Mouse (Mus musculus) frontal cortex, postnatal 10 days (tissue): Measurements from ENCODE around the gene Edf1.
A peak's percentile ranks its signal among the peaks of the same experiment; 100 is the strongest.
"Not testable (repeated sequence)": the region's sequence is repeated elsewhere in the genome, so short reads cannot be mapped to it uniquely, and the experiment has no call there.

ENCODE experiments used
- DNase-seq, 2 experiments: peaks; one replicate each; pipeline ENCODE4 v3.0.0; 2022; ENCODE audit warnings: low spot score in 2 of 2, mixed read lengths in 1 of 2

Gene Edf1

DNA sequence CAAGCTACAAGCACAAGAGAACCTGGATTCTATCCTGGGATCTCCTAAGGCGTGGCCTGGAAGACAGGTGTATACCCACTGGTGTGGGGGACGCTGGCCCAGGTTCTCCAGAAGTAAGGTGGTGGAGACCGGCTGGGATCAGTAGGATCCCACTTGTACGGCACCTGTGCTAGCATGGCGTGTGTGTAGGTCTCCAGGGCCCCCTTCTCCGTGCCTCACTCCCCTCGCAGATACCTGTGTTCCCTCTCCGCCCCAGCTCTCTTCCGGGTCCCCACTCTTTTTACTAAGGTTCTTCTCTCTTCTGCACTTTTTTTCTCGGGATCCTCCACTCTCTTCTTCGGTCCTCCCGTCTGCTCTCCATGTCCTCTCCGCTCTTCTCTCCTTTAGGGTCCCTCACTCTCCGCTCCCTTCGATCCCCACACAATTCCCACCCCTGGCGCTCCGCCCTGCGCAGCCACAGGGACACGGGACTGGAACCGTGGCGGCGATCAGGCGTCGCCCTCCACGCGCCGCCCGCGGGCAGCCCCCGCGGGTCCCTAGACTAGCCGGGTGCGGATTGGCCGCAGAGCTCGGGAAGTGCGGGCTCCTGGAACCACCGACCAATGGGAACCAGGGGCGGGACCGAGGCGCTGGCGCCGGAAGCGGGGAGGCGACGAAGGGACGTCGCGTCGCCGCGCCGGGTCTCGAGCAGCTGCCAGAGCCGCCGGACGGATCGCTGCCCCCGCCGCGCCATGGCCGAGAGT, at the start of gene Edf1:
Gene Edf1, plus strand, starts transcription at position 627 of the 743 bp plus-strand sequence.
- peak; percentile 90 to 95 for DNase-seq

DNA sequence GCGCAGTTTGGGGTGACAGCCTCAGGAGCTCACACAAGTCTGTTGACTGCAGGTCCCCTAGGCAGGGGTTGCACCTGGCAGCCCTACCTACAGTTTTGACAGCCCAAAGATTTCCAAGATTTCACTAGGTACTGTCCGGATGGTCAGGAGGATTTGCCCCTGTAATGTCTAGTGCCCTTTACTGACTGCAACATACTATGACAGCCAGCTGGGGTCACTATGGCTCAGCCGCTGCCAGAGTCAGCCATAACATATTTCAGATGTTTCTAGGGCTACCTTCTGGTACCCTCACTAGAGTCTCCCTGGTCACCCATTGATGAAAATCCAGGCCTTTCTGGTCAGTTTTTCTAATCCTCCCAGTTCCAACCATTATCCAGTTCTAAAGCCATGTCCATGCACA, 47.7 kb upstream of the Edf1 start:
- no peak for DNase-seq

DNA sequence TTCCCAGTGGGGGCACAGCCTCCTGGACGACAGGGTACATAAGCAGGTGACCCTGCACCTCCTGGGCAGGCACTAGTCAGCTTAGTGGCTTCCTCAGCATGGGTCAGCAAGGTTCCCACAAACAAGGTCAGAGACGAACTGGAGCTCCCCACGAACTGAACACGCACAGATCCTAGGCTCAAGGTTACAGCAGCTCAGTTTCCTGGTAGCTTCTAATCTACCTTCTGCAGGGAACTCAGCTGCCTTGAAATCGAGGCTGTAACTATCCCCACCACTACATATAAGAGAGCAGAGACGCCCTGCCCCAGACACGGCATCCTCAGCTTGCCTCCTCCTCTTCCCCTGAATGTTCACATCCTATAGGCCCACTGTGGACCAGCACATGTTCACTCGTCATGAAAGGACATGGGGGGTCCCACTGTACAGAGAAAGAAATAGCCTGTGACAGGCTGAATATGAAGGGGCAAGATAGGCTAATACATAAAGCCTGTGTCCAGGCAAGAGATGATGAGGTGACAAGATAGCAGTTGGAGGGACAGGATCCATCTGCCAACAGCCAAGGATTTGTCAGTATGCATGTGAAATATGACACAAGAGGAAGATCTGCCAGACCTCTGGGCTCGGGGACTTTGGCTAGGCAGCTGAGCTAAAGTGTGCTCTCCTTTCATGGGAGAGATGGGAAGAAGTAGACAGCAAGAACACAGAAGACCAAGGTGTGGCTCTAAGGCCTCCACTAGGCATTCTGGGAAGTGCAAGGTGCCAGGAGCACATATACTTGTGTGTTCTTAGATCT, 30.9 kb upstream of the Edf1 start:
- DNase-seq = no peak

DNA sequence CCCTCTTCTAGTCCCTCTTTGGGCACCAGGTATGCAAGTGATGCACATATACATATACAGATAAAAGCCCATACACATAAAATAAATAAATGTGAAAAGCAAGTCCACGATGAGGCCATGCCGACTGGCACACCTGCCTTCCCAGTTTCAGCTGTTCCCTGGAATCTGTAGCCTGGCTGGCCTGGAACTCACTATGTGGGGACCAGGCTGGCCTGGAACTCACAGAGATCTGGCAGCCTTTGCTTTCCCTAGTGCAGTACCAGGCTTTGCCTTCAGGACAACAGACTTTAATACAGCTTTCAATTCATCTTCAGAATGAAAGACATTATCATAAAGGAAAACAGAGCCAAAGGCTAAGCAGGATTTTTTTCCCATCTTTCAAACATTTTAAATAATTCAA, 23.9 kb upstream of the Edf1 start:
- no peak for DNase-seq

DNA sequence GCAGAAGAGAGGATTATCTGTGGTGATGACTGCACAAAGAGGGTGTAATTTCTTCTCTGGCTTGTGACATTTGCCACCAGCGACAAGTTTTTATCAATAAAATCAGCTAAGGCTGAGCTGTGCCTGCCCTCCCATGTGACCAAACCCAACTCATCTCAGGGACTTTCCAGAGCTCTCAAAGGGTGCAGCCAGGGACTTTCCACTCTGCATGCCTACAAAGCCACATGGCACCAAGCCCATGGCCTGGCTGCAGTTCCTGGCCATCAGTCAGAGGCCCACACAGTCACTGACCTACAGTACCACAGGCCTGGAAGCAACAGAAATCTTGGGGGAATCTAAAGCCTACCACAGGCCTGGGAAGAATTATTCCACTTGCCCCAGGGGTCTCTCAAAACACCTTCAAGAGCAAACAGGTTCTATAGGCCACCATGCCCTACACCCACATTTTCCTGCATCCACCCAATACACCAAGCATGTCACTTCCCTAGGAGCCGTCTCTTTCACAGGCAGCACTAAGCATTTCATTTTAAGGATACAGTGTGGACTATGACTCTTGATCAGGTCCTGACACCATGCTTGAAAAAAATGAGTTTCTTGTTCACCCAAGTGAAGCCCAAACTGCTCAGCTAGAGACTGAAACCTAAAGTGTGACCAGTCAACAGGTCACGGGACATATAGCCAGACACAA, 23.3 kb upstream of the Edf1 start:
- DNase-seq = peak in 1 of 2 experiments; percentile 21

DNA sequence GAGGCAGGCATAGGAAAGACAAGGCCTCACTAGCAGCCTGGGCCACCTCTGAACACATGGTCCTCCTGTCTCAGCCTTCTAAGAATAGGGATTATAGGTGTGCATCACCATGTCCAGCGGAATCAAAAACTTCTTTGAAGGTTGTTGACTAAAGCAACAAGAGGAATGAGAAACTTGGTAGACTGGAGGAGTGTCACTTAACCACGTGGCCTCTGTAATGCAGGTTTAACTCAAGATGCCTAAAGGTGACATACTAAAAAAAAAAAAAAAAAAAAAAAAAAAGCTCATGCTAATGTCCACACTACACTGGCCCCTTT, 22.8 kb upstream of the Edf1 start:
- no peak for DNase-seq

DNA sequence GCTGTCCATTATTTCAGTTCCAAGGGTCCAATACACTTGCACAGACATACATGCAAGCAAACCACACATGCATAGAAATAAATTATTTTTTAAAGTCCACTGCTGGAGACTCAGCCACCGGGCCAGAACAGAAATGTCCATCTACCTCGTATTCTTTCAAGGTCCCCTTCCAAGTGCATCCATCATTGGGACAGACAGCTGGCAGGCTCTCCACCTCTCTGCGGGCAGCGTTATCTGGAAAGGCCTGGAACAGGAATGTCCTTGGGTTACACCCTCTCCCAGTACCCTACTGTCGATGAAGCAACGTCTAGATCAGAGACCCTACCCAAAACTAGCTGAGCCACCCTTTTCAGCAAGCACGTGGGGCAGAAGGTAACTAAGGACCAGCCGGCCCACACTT, 21.1 kb upstream of the Edf1 start:
- no peak for DNase-seq

DNA sequence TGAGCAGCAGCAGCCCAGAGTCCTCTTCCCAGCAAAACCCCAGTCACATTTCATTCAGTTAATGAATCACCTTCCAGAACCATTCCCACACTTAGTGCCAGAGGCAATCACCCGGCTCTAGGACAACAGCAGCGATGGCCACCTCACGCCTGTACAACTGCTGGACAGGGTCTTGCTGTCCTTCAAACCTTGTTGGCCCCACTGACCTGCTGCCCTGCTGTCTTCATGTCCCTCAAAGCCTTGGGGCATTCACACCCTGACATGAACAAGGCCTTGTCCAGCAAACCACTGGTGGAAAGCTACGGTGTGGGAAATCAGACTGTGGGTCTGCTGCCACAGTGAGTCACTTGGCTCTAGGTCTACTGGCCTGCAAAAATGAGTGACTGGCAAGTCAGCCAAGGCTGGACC, 17.1 kb upstream of the Edf1 start:
- DNase-seq = no peak

DNA sequence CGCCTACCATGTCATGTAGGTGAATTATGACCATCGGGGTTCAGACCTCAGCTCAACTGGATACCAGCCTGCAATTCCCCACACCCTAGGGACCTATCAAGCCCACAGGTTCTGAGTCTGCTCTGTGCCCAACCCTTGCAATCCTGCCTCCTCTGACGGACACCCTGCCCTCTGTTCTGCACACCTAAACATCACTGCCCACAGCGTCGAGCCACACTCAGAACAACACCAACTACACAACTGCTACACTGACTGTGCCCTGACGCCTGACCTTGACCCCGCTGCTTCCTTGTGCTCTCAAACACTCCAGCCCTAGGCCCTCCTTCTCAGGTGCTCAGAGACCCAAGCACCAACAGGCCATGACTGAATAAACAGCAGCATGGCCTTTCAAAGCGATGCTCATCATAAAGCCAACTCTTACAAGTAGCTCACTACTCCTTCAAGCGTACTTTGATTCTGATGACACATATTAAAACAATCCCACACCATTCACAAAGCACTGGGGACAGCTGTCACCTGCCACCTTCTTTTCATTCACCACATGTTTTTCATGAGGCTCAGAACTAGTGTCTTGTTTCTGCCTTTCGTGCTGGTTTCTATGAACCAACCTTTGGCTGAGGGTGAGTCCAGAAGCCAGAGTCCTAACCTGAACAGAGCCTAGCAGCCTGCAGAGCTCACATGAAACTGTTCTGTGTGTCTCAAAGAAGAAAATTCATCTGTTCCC, 15.8 kb upstream of the Edf1 start:
- DNase-seq = no peak

DNA sequence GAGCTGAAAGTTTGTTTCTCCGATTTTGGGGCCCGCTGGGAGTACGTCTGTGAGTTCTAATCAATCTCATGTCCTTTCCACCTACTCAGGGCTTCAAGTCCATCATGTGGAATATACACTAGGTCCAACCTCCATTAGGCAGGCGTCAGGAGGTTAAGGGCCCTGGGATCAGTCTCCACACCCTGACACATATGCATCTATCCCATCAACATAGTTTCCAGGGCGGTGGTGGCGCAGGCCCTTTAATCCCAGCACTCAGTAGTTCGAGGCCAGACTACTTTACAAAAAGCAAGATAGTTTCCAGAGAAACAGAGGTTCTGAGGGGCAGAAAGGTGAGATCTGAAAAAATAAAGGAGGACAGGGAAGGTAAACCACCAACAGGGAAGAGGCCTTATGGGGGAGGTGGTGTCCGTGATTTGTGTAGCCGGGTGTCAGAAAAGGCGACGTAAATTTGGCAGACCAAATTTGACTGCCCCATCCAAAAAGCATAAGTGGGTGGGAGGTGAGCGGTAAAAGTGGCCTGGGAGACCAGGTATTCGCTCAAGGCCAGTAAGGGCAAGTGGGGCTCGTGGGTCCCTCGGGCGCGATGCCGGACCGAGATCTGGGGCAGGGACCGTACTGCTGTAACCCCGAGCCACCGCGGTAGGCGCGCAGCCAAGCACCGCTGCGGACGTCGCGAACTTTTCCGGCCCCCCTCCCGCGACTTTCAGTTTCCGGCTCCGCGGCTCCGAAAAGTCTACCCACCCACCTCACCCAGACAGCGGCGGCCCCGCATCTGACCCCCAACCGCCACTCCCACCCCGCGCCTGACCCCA, 11.4 kb upstream of the Edf1 start:
- no peak for DNase-seq

DNA sequence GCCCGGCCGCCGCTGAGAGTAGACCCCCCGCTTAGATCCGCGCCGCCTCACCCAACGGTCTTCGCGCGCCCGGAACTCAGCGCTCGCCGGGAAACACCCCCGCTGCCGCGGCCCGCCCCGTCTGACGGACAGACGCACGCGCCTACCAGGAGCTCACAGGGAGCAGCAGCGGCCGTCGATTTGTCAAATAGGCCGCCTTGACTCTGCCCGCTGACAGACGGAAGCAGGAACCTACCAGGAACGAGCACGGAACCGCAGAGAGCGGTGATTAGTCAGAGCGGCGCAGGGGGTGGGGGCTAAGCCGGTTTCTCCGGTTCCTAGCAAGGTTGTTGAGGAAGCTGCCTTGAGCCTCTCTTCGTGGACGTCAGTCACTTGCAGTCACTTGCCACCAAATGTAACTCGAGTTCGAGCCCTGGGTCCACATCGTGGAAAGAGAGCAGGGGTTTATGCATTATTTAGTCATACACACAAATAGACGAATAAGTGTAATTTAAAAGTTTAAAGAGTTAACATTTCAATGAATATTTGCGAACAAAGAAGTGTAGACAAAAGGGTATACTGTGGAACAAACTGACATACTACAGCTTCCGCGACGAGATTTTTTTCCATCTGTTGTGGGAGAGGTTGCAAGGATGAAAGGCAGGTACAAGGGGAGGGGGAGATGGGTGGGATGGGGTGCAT, 10.7 kb upstream of the Edf1 start, which contains the start of gene Traf2:
Gene Traf2, minus strand, starts transcription at position 130 of the 681 bp plus-strand sequence.
- peak; percentile 99 for DNase-seq

DNA sequence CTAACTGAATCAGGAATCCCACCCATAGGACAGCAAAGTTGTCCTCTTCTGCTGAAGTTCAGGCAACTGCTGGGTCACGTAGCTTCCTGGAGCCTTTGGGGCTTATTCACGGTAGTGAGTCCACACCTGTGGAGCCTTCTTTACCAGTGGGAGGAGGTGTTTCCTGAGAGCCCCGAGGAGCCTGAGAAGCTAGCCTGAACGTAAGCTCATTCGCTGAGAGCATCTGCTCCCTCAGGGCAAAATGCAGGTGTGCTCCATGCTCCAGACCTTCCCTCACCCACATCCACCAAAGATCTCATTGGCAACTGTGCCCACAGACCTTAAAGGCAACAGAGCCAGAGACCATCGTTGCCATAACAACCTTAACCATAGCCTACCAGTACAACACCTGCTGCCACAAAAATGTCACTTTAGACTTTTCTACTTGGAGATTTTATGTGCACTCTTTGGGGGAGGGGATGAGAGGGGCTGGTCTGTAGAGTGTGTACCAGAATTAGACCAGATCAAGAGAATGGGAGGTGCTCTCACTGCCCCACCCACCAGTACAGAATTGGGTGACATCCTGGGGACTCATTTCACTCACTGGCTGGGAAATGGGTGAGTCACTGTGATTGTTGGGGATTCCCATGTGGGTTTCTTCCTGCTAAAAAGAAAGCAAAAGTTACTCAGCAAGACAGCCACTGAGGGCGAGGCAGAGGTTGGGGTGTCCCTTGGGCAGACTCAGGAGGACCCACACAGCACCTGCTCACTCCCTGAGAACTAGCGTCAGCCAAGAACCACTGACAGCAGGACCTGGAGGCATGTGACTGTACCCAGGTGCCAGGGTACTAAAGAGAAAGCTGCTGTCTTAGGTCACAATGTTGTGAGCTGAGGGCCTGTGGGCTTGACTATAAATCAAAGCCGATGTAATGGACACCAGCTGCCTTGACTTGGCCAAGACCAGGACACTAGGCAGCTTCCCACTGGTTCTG, 8.3 kb upstream of the Edf1 start:
- DNase-seq = no peak

DNA sequence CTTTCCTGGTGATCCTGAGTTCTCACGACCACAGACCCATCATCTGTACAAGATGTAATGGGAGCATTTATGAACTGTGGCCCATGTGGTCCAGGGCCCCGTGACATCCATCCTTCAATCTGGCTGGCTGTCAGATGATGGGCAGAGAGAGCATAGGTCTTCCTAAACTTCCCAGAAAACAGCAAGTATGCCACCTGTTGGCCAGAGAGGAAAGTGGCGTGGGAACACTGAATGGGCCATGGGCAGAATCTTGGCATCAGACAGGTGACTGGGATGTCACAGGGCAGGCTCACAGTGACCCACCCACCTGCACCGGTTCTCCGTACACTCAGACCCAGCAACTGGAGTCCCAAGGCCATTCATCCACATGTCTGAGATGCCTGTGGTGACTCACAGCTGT, 6.5 kb upstream of the Edf1 start:
- no peak for DNase-seq

DNA sequence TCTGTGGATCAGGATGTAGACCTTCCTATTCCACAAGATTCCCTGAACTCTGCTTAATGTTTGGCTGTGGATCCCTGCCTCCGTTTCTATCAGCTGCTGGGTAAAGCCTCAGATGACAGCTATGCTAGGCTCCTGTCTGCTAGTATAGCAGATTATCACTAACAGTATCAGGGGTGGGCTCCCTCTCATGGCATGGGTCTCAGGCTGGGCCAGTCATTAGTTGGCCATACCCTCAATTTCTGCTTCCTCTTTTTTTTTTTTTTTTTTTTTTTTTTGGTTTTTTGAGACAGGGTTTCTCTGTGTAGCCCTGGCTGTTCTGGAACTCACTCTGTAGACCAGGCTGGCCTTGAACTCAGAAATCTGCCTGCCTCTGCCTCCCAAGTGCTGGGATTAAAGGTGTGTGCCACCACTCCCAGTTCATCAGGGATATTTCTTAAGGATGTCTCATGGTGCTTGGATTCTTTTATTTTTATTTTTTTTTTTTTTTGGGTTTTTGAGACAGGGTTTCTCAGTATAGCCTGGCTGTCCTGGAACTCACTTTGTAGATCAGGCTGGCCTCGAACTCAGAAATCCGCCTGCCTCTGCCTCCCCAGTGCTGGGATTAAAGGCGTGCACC, 4.4 kb upstream of the Edf1 start:
- not testable (repeated sequence) for DNase-seq

DNA sequence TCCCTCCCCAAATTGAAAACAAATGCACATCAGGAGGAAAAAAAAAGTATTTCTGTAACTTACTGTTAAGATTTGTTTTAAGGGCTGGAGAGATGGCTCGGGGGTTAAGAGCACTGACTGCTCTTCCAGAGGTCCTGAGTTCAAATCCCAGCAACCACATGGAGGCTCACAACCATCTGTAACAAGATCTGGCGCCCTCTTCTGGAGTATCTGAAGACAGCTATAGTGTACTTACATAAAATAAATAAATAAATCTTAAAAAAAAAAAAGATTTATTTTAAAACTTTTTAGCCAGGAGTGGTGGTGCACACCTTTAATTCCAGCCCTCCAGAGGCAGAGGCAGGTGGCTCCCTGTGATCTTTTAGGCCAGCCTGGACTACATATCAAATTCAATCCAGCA, 2.2 kb upstream of the Edf1 start:
- not testable (repeated sequence) for DNase-seq

DNA sequence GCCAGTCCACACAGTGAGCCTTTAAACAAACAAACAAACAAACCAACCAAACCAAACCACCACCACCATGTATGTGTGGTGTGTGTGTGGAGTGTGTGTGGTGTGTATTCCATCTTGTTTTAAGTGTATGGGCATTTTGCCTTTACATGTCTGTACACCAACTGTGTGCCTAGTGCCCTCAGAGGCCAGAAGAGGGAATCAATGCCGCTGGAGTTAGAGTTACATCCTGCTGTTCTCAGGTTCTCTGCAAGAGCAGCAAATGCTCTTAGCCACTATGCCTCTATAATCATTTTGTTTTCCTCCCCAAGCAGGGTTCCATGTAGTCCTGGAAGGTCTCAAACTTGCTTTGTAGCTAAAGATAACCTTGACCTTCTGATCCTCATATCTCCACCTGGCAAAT, 1.4 kb upstream of the Edf1 start:
- no peak for DNase-seq

DNA sequence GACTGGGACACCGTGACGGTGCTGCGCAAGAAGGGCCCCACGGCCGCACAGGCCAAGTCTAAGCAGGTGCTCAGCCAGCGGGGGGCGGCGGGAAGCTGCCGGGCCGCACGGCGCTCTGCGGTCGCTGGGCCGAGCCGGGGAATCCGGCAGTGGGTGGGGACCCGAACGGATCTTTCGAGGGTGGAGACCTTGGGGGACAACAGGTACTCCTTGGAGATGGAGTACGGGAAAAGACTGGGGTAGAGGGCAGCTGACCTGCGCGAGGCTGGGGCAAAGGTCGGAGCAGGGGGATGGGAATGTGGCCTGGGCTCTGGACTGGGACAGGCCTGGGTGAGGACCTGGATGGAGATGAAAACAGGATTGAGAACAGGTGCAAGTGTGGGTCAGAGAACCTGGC, 315 bp downstream of the Edf1 start:
- DNase-seq = no peak

DNA sequence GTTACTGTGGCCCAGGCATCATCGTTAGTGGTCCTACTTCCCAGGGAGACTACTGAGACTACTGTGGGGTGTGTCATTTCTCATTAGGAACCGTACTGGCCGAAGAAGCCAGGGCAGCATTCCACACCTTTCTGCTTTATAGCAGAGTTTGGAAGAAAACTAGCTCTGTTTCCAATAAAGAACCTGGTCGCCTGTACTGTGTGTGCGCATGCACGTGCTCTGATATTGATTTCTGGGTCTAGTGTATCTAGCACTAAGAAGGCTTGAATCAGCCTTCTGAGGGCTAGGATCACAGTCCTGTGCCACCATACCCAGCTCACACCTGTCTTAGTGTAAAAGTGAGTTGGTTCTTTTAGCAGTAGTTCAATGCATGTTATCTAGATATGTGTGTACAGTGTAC, 1.1 kb downstream of the Edf1 start:
- no peak for DNase-seq

DNA sequence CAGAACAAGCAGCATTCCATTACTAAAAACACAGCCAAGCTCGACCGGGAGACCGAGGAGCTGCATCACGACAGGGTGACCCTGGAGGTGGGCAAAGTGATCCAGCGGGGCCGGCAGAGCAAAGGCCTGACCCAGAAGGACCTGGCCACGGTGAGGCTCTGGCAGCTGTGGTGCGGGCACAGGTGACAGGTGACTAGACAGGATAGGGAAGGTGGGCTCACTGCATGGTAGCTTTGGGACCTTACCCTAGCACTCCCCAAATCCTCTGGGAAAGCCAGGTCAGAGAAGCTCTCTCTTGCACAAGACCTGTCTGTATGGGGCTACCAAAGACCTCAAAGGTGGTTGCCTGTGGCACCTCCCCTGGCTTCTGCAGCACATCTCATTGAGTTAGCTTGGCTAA, 2.9 kb downstream of the Edf1 start:
- DNase-seq = no peak
